Mouse (Mus musculus): ENCODE measurements around the gene Myo1h.

The Myo1h gene

DNA sequence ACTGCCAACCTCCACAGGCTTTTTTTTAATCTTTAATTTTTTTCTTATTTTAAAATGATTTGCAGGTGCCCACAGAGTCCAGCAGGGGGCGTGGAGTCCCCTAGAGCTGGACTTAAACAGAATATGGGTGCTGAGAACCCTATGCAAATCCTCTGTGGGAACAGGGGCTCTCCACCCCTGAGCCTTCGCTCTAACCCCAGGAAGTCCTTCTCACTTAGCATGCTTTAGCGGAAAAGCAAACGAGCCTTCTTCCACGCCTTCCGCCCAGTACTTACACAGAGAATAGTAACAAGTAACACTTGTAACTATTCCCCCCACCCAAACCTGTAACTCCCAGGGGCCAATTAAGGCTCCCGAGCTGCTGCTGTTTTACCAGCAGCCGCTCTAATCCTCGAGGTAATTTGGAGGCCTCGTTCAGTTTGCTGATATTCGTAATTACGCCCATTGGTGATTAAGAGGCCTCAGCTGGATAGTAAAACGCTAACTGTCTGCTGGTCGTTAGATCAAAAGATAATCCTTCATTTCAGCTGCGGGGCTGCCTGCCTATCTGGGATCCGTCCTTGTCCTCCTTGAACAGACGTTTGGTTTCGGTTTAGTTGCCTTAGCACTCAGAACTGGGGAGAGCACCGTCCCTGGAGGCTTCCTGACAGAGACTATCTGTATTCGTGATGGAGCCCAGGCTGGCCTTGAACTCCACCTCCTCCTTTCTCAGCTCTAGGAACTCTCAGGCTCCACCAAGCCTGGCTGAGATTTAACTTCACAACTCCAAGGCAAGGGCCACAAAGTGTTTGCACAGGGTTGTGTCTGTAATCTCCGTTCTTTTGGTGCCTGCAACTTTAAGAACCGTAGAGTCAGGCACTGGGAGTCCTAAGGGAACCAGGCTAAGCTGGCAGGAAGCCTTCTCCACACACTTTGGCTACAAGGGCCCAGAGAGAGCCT is 8.0 kb downstream of the Myo1h start:
- DNase-seq, result no peak

DNA sequence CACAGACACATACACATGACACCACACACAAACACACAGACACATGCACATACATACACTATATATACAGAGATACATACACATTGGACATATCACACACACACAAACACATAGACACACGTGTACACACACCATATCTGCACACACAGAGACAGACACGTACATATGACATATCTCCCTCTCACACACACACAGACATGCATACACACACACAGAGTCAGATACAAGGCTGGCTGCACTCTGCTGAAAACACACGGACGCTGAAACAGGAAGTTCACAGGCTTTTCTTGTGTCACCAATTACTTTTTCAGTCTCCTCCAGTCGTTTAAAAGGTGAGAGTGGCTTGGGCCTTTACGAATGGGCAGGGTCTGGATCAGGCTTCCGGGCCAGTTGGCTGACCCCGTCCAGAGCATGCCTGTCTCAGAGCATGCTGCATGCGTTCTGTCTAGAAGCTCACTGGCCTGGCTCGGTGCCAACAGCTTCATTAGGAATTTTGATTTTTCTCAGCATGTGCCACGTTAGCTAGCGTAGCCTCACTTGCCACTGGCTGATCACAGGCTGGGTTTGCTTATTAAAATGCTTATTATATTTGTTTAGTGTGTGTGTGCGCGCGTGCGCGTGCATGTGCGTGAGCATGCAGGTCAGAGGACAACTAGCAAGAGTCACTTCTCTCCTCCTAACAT is 9.4 kb downstream of the Myo1h start:
- no peak for DNase-seq

DNA sequence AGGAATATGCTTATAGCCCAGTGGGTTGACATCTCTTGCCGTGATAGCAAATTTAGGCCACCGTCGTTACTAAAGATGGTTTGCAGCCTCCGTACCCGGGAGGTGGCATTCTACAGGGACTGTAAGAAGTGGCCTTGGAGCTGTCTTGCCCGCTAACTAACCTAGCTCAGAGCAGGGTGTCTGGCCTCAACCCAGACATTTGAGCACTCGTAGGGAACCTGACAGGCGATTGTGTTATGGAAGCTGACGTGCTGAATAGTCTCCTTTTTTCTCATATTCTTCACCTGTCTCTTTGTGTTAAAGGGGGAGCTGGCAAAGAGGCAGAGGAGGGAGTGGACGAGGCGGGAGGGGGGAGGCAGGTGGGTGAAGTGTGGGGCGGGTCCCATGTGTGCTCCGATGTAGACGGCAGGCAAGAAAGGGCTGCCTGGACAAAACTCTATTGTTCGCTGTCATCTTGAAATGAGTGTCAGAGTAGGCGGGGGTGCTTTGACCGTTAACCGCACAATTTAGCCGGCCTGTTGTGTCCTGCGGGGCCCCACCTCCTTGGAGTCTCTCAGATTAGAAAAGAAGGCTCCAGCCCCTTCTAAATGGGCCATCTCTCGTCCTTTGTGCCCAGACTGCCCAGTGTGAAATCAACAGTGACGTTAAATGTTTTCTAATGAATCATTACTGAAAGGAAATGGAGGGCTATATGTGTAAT is 10.3 kb downstream of the Myo1h start:
- no peak for DNase-seq

DNA sequence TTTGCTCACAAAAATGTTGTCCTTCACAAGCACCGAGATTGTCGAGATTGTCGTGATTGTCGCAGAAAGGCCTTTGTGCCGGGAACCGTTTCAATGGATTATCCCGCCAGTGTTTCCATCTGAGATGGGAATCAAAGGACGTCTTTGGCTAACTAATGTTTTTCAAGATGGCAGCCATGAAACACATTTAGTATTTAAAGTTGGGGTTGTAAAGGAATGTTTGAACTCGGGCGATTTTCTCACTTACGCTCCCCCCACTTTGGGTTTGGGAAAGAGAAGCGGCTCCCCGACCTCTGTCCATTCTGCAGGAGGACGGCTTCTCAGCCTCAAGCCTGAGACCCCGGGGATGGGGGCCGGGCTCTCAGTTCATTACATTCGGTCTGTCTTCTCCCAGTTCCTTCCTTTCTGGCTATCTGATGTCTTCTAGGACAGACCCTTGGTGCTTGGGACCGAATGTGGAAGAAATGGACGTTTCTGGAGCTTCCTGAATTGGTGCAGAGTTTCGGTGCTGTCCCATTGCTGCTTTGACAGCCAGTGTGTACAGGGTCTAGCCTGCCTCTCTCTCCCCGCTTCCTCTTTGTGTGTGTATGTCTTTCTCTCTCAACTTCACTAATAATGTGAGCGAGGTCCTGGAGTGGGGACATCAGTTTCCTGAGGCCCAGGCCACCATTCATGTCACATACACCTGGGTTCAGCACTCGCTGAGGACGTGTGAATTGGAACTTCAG is 11.1 kb downstream of the Myo1h start:
- DNase-seq, result no peak

DNA sequence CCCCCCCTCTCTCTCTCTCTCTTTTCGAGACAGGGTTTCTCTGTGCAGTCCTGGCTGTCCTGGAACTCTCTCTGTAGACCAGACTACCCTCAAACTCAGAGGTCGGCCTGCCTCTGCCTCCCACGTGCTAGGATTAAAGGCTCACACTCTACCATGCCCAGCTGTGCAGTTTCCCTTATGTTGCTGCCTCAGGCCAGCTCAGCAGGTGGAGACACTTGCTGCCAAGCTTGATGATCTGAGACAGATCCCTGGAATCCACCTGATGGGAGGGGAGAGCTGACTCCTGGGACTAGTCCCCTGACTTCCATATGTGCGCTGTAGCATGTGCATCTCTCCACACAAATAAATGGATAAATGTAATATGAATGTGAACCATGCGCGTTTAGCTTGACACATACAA is 14.2 kb downstream of the Myo1h start:
- DNase-seq, result no peak

DNA sequence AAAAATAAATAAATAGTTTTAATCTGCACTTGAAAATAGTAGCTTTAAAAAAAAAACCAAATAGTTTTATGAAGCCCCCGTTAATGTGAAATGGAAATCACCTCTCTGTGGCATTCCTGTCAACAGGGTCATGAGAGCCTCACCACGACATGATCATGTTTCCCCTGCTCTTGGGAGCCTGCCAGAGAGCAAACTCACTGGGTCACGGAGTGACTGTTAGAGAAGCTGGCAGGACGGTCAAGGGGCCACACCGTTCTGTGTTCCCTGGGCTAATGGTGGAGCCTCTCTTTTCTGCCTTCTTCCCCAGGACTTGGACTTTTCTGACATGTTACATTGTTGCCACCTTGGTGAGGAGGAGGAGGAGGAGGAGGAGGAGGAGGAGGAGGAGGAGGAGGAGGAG is 17.5 kb downstream of the Myo1h start:
- DNase-seq, result no peak

DNA sequence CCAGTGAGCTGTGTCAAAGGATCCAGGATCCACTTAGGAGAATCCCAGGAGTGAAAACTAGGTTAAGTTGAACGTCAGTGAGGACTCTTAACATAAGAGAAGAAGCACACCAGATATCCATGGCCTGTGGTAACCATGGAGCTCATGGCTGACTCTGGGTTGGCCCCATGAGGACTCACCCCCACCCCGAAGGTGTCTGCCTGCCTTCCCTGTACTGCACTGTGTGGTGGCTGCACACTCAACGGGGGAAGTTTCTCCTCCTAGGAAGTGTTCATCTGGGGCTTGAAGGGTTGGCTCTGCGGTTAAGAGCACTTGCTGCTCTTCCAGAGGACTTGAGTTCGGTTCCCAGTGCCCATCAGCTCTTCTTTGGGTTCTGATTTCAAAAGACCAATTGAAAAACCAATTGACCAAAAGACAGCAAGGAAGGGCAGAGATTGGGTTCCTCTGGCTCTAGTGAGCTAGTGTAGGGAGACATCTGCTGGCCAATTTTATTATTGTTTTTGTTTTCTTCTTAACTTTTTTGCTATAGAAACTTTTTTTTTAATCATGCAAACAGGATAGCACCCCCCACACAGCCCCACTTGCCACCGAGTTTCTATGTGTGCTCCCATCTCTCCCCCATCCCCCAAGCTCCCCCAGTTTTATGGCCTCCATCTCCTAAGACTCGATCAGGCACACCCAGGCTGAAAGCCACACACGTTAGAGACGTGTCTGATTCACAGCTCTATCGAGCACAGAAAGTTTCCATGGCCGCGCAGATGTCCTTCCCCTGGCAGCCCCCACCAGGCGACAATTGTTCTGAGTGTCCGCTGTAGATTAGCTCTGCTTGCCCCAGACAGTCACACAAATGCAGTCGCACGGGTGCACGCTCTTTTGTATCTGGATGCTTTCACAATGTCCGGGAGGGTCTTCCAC is 20.1 kb downstream of the Myo1h start:
- peak; percentile 51 for DNase-seq

DNA sequence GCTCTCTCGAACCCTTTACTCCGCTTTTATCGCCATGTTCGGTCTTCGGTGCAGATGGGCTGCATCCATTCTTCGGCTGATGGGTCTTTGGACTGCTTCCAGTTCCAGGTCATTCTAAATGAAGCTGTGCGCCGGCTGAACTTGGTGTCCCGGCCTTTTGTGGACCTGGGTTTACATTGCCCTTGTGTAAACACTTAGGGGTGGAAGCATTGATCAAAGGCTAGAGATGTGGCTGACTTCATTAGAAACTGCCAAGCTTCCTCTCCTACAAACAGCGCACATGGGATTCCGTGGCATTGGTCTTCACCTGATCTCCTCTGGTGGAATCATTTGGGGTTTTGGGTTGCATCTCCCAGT is 20.7 kb downstream of the Myo1h start:
- DNase-seq, result no peak

DNA sequence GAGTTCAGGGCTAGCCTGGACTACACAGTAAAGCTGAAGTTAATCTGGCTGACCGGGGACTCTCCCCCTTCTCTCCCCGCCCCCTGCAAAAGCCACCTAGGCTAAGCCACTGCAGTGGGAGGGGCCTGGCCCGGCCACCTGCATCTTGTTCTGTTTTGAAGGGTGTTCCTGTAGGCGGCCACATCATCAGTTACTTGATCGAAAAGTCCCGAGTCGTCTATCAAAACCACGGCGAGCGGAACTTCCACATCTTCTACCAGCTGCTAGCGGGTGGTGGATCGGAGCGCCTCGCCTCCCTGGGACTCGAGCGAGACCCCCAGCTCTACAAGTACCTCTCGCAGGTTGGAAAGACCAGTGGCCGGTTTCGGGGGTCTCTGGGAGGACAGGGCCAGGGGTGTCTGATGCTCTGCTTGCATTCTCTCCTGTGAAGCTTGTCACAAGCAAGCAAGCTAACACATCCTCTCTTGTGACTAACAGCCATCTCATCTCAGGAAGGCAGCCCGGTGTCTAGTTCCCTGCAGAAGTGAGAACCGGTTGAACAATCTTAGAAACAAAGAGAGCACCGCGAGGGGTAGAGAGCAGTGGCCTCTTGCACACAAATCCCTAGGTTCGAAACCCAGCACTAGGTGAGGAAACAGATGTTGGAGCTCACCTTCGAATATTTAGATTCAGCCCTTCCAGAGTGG is 34.3 kb downstream of the Myo1h start:
- DNase-seq, result no peak

DNA sequence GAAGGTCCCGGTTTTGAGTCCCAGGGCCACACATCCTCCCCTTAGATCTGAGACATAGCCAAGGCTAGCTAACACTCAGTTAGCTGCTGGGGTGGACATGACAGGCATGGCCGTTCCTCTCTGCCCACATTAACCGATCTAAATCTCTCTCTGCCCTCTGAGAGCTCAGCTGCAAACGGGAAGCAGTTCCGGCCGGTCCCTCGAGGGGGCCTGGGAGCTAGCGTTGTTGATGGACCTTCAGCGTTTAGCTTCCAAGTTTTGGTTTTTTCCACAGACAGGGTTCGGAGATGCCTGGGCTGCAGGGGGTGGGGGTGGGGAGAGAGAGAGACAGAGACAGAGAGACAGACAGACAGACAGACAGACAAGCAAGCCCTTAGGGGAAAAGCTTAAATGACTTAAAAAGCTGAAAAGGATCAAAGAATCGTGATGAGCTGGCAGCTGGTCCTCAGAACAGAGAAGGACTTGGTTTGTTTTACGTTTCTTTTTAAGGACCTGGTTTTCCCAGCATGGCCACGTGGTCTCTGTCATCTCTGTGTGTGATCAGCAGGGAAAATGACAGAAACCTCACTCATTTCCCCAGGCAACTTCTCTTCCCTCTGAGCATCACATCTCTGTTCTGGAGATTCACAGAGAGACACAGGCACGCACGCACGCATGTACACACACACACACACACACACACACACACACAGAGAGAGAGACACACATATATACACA is 35.0 kb downstream of the Myo1h start:
- peak; percentile 26 for DNase-seq

DNA sequence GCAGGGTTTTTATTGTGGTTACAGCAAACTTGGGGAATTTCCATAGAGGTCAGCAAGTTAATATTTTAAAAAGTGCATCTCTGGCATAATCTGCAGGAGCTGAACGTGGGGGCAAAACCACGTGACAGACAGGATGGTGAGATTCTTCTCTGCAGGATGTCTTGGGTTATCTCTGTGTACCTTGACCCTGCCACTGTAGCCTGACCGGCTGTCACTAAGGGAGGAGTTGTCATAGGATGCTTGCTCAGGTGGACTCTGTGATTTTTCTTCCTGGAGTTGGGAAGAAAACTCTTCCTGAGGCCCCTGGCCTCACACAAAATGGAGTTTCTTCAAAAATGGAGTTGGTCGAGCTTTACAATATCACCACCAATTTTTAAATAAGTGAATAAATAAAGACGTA is 54.0 kb downstream of the Myo1h start:
- no peak for DNase-seq

DNA sequence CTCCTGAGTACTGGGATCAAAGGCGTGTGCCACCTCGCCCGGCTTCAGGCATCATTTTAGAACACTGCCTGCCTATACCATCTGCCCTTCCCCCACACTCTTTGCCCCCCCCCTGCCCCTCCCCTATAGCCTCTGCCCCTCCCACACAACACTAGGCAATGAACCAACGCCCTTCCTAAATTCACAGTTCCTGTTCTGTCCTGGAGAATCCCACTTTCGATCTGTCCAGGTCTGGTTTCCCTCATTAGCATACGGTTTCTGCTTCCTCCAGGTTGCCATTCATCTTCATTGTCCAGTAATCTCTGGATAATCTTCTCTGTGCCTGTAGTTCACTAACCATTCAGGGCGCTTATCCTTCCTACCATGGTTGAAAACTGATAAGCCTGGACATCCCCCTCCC is 54.6 kb downstream of the Myo1h start:
- no peak for DNase-seq

DNA sequence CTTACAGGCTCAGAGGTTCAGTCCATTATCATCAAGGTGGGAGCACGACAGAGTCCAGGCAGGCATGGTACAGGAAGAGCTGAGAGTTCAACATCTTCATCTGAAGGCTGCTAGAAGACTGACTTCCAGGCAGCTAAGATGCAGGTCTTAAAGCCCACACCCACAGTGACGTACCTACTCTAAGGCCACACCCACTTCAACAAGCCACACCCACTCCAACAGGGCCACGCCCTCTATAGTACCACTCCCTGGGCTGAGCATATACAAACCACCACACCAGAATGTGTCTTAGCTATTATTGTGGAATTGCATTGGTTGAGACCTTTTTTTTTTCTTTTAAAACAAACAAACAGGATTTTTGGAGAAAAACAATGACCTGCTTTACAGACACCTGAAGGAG is 56.6 kb downstream of the Myo1h start:
- DNase-seq, result no peak

DNA sequence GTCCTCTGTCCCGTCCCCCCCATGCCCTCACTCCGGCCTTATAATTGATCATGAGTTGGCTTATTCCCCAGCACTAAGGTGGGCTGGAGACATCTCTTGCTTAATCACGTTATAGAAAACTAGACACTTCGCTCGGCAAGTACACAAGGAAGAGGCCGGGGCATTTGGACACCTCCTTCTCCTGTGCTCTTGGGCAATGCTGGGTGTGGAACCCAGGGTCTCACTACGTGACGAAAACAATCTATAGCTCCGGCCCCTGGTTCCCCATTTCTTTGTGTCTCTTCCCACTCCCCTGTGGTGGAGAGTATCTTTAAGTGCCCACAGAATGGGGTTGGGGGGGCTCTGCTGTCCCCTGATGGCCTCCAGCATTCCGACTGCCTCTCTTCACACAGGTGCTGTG is 58.0 kb downstream of the Myo1h start:
- no peak for DNase-seq

DNA sequence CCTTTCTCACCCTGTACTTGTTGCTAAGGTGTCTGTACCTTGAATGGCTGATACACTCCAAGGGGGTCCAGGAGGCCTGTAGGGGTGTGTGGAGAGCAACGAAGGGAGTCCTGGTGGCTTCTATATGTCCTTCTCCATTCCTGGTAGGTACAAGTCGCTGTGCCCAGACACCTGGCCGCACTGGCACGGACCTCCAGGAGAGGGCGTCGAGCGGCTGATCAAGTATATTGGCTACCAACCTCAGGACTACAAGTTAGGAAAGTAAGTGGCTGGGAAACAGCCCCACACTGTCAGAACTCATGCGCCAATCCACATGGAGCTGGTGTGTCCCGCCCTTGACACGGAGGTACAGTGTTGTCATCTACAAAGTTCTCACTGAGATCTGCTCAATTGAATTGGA is 62.5 kb downstream of the Myo1h start:
- DNase-seq, result no peak

DNA sequence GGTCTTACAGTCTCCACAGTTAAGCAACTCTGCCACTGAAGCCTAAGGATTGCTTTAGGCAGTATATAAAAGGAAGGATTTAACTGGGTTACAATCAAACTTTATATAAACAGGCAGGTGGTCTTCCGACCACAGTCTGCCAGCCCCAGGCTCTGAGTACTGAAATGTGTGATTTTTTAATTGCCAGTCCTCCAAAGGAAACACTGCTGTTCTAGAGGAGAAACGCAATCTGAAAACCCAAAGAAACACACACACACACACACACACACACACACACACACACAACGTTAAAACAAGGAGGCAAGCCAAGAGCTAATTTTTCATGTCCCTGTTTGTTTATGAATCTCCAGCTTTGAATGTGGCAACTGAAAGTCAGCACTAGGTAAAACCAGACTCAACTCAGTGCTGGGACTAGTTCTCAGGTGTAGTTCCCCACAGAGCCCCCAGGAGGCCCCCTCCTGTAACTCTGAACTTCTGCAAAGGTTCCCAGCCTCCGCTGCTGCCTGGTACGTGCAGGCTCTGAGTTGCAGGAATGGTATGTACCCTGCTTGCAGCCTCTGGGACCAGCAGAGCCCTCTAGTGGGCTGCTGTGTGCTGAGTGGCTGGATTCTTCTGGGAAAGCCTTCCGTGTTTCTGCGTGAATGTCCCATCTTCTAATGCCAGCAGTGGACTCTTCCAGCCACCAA is 67.4 kb downstream of the Myo1h start:
- peak; percentile 86 for DNase-seq

DNA sequence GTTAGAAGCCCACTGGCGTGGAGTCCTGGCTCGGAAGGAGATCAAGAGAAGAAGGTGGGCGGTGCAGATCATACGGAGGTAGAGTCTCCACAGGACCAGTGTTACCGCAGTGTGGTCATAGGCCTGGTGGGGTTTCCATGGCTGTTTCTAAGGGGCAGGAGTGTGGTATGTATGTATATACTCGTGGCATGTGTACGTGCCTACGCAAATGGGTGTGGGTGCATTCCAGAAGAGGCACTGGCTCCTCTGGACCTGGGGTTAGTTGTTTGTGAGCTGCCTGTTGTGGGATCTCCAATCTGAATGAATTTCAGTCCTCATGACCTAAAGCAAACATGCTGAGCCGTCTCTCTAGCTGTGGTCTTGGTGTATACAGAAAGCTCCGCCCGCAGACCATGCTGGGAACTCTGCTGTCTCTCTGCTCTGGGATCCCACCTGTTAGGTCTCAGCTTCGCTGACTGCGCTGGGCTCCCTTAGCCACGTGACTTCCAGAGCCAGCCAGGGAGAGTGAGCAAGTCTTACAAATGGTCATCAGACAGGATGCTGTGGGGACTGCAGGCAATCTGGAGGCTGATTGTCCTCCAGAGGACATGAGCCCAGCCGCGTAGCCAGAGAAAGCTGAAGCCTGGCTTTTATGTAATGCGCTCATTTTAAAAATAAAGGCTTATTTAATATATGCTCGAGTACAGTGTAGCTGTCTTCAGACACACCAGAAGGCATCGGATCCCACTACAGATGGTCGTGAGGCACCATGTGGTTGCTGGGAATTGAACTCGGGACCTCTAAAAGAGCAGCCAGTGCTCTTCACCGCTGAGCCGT is 68.2 kb downstream of the Myo1h start:
- DNase-seq, result peak; percentile 14

DNA sequence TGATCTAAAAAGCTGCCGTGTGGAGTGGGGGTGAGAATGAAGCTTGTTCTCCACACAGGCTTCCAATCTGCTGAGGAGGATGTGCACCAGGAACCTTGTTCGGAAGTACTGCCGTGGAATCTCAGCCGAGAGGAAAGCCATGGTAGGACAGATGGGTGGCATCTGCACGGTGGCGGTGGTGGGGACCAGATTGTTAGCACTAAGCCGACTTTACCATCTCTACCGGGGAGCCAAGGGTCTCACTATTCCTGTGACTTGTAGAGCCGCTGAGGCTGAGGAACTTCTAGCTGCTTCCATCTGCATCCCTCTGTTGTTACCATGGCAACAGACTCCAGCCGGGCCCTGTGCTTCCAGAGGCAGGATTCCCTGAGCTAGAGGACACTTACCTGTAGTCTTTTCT is 69.9 kb downstream of the Myo1h start:
- DNase-seq, result no peak

DNA sequence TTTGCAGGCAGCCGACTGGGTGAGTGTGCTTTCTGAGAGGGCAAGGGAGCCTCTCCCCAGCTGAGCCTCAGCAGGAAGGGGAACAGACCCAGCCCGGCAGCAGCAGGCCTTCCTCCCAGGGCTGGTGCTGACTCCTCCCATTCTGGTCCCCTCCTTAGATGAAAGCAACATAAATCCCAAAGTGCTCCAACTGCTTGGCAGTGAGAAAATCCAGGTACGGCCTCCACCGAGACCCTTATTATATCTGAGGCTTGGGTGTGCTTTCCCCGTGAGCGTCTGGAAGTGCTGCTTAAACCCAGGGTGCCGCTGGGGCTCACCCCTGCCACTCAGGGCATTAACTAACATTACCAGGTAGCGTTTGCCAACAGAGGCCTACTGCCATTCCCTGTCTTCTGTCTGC is 70.6 kb downstream of the Myo1h start:
- no peak for DNase-seq
